Mouse (Mus musculus): ENCODE measurements around the gene Akap2.

- TF ChIP-seq POLR2A (IDR thresholded peaks at IDR 0.05; ENCODE audit: insufficient read depth, low read depth, low read length) (no peak), CTCF (IDR thresholded peaks at IDR 0.05; ENCODE audit: insufficient read depth, low read depth, low read length) (no peak)
Observed at GRCm38 (mm10) chr4:57680186-57680585, 37.3 kb upstream of the Akap2 start.
